Mouse (Mus musculus) 3134 (cell line): ENCODE measurements around the gene Rmi2.

ENCODE experiments used
- DNase-seq: peaks from one replicate; pipeline ENCODE4 v3.0.0-alpha.2; 2011; ENCODE audit warnings: low spot score; ENCODE audit not compliant: insufficient read length; ENCODE audit errors: extremely low read depth

Gene Rmi2

GRCm38 (mm10) chr16:10864833-10865591, 30.2 kb downstream of the Rmi2 start:
- DNase-seq = no peak

- no peak for DNase-seq
Observed at GRCm38 (mm10) chr16:10865592-10865987, 30.7 kb downstream of the Rmi2 start.

GRCm38 (mm10) chr16:10866841-10867240, 32.0 kb downstream of the Rmi2 start:
- no peak for DNase-seq

- DNase-seq = no peak
Observed at GRCm38 (mm10) chr16:10867501-10867900, 32.6 kb downstream of the Rmi2 start.

GRCm38 (mm10) chr16:10867904-10868440, 33.1 kb downstream of the Rmi2 start:
- no peak for DNase-seq

- DNase-seq = no peak
Observed at GRCm38 (mm10) chr16:10870969-10871368, 36.1 kb downstream of the Rmi2 start.

- no peak for DNase-seq
Observed at GRCm38 (mm10) chr16:10872825-10873360, 38.0 kb downstream of the Rmi2 start.

GRCm38 (mm10) chr16:10873654-10874053, 38.8 kb downstream of the Rmi2 start:
- peak; percentile 61 for DNase-seq

- no peak for DNase-seq
Observed at GRCm38 (mm10) chr16:10878227-10878626, 43.4 kb downstream of the Rmi2 start.

GRCm38 (mm10) chr16:10879467-10879866, 44.6 kb downstream of the Rmi2 start:
- no peak for DNase-seq

- no peak for DNase-seq
Observed at GRCm38 (mm10) chr16:10881231-10881962, 46.5 kb downstream of the Rmi2 start.

GRCm38 (mm10) chr16:10887436-10887835, 52.6 kb downstream of the Rmi2 start:
- DNase-seq = no peak

- DNase-seq = no peak
Observed at GRCm38 (mm10) chr16:10890363-10890762, 55.5 kb downstream of the Rmi2 start.

- DNase-seq = no peak
Observed at GRCm38 (mm10) chr16:10893161-10893560, 58.3 kb downstream of the Rmi2 start.

- DNase-seq = no peak
Observed at GRCm38 (mm10) chr16:10895906-10896305, 61.0 kb downstream of the Rmi2 start.

- peak; percentile 39 for DNase-seq
Observed at GRCm38 (mm10) chr16:10897372-10897771, 62.5 kb downstream of the Rmi2 start.

- no peak for DNase-seq
Observed at GRCm38 (mm10) chr16:10900736-10901135, 65.9 kb downstream of the Rmi2 start.

- no peak for DNase-seq
Observed at GRCm38 (mm10) chr16:10901956-10902355, 67.1 kb downstream of the Rmi2 start.

GRCm38 (mm10) chr16:10902849-10903248, 68.0 kb downstream of the Rmi2 start:
- no peak for DNase-seq

GRCm38 (mm10) chr16:10905661-10906113, 70.8 kb downstream of the Rmi2 start:
- DNase-seq = no peak

GRCm38 (mm10) chr16:10910541-10910940, 75.7 kb downstream of the Rmi2 start:
- DNase-seq = no peak
